Mouse (Mus musculus): ENCODE measurements around the gene Gm3029.
"Not testable (repeated sequence)": the region's sequence is repeated elsewhere in the genome, so short reads cannot be mapped to it uniquely, and the experiment has no call there.

Gene Gm3029

DNA sequence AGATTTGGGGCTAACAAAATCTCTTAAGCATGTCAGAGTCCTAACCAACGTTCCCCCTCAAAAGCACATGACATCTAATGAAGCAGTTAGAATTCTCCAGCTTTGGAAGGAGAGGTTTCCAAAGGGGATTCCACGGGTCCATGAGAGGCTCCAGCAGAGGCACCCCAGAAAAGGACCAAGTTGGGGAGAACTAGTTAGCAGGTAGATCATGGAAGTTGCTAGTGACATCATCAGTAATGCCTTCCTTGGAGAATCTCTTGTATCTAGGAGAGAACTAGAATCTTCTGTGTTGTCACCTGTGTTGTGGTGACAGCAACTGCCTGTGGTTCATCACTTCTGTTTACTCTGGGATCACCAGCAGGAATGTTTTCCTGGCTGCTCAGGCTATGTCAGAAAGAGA is at the start of gene Gm3029:
TSS of gene Gm3029 (plus strand) at position 301 of the 400 bp plus-strand sequence.
- DNase-seq, result not testable (repeated sequence)

DNA sequence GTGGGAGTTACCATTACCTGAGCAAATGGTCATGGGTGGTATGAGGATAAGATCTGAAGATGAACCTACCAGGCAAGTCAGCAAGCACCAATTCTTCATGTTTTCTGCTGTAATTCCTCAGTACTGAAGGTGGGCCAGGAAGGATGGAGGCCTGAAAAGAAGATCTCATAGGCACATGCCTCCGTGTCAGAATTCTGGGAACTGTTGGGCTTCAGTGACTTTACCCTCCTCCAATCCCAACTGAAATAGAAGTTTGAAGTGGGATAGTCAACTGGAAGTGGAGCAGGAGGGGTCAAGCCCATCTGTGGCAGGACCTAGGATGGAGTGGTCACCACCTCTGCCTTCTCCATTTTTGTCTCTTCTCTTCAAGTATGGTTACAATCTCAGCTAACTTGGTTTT is 47.7 kb upstream of the Gm3029 start, which contains the start of gene Gm2916:
TSS of gene Gm2916 (plus strand) at position 301 of the 400 bp plus-strand sequence.
- DNase-seq, result not testable (repeated sequence)

GRCm38 (mm10) chr14:3963247-3963646 is 31.7 kb downstream of the Gm3029 start, which contains the start of gene Gm3095:
Gene Gm3095, plus strand, starts transcription at chr14:3963547.
- DNase-seq, result not testable (repeated sequence)

All from right cerebral cortex, postnatal 25 days (tissue).